Mouse (Mus musculus) ES-CJ7 (cell line): ENCODE results near the gene D930048N14Rik.
"Not testable (repeated sequence)": the region's sequence is repeated elsewhere in the genome, so short reads cannot be mapped to it uniquely, and the experiment has no call there.

Experiments used
- DNase-seq: peaks from one replicate; pipeline ENCODE4 v3.0.0; 2011; ENCODE audit warnings: low read depth, low spot score

Gene D930048N14Rik

DNA sequence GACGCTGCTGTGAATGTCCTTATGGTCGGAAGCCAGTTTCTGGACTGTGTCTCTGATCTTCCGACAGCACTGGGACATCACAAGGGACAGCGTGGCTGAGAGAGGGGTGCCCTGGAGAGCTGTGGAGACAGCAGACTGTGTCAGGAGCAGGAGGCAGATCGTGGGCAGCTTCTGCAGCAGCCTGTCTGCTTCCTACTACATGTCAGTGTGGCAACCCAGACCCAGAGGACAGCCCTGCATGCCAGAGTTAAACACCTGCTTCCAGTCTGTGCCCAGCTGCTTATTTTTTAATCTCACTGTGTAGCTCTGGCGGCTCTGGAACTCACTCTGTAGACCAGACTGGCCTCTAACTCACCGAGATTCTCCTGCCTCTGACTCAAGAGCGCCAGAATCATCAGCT lies 22.8 kb upstream of the D930048N14Rik start:
- DNase-seq: no peak

DNA sequence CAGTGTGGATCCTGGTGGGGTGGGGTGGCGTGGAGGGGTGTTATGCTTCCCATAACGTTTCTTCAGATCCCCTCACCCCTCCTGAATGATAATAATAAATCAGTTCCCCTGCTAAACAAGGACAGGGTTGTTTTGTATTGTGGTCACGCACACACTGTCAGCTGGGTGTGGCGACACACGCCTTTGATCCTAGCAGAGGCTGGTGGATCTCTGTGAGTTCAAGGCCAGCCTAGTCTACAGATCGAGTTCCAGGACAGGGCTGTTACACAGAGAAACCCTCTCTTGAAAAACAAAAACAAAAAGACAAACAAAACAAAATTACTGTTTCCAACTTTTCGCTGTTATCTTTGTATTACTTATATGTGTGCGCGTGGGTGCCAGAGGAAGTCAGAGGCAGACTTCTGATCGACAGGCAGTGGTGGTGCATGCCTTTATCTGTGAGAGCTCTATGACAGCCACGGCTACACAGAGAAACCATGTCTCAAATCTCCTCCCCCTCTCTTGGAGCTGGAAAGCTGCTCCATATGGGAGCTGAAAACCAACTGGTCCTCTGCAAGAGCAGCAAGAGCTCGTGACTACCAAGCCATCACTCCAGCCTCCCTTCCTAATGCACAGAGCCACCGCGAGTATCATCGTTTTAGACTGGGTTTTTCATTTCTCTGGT lies 21.0 kb upstream of the D930048N14Rik start:
- no peak for DNase-seq

DNA sequence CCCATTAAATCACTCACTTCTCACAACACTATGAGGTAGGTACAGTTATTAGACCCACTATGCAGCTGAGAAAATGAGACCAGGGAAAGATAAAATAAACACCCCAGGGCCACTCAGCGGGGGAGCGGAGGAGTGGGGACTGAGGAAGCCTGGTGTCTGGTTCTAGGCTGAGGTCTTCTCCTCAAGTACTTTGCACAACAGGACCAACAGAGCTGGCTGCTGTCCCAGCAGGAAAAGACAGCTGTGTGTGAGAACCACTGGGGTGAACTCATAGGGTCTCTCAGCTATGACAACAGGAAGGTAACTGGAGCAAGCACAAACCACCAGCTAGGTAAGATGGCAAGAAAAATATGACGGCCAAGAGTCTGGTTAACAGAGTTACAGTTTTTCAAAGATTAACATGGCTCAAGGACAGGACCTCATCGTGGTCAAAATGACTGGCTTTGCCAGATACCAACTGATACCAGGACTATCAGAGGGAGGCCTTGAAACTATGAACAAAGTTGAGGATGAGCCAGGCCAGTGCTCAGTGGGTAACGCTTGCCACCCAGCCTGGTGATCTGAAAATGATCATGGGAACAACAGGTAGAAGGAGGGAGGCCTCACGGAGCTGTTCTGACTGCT lies 18.5 kb upstream of the D930048N14Rik start:
- no peak for DNase-seq

DNA sequence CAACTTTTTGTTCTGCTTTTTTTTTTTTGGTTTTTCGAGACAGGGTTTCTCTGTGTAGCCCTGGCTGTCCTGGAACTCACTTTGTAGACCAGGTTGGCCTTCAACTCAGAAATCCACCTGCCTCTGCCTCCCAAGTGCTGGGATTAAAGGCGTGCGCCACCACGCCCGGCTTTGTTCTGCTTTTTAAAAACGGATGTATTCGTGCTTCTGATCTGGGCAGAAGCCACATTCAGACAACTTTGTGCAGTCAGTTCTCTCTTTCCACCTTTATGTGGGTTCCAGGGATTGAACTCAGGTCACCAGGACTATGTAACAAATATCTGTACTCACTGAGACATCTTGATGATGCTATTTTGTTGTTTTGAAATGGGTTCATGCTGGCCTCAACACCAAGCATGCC lies 17.6 kb upstream of the D930048N14Rik start:
- DNase-seq: not testable (repeated sequence)

DNA sequence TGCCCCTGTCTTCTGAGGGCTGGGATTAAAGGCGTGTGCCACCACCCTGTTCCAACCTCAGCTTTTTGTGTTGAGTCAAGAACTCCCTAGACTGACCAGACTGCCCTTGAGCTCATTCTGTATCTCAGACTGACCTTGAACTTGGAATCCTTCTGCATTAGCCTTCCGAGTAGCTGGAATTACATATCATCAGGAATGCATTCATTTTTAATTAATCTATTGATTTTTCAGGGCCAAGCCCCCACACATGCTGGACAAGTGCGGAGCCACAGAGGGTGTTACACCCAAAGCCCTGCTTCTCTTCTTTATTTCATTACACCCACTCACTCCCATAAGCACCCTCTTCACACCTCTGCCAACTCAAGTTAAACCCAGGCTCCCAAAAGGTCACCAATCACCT lies 17.0 kb upstream of the D930048N14Rik start:
- peak; percentile 86 for DNase-seq

DNA sequence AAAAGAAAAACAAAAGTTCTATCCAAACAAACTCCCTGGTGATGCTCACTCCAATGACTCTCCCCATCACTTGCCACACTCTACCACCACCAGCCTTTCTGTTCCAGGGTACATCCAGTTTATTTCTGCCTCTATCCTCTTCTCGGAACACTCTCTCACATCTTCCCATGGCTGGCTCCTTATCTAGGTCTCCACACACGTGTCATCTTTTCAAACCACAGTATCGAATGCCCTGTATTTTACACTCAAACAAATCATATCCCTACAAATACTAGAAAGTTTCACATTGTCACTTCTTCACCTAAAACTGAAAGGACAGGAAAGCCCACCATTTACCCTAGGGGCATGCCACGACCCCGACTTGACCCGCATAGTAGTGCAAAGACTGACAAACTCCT lies 15.6 kb upstream of the D930048N14Rik start:
- no peak for DNase-seq

DNA sequence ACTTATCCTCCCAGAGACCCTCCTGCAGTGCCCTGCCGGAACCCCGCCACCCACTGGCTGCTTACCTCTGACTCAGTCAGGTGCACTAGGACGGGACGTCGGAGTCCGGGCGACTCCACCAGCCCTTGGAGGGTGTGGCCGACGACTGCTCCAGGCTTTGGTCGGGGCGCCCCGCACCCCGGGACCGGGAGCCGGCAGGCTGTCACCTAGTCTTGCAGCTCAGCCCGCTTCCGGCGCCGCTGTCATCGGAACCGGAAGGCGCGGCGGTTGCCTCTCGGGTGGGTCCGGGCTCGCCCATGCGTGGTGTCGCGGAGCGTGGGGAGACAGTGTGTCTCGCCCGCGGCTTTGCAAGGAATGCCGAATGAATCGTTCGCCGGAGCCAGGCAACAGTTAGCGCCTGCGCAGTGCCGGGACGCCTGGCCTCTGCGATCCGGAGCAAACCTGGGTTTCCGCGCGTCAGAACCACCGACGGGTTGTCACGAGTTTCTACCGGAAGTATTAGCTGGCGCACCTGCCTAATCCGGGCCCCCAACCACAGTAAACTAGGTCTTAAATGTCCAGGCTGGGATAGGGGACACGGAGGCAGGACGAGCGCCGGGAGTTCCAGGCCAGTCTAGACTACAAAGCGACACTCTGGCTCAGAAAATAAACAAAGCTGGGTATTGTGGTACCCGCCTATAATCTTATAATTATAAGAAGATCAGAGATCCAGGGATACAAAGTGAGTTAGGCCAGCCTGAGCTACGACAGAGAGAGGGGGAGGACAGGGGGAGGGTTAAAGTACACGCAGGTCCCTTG lies 15.0 kb upstream of the D930048N14Rik start, which contains the start of gene Rmnd5b:
TSS of gene Rmnd5b (minus strand) at position 372 of the 798 bp plus-strand sequence.
- peak; percentile 93 for DNase-seq

DNA sequence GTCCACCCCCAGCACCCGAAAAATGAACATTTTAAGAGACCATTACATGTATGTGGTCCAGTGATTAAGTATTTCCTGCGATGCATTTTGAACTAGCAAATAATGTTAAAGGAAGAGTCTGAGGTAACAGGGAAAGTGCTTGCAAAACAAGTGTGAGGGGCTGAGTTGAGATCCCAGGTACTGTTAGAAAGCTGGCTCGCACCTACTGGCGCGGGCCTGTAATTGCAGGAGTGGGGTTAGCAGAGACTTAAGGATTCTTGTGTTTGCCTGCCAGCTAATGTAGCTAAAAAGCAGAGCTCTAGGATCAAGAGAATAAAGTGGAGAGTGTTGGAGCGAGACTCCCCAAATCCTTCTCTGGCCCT lies 14.4 kb upstream of the D930048N14Rik start:
- peak; percentile 90 for DNase-seq

DNA sequence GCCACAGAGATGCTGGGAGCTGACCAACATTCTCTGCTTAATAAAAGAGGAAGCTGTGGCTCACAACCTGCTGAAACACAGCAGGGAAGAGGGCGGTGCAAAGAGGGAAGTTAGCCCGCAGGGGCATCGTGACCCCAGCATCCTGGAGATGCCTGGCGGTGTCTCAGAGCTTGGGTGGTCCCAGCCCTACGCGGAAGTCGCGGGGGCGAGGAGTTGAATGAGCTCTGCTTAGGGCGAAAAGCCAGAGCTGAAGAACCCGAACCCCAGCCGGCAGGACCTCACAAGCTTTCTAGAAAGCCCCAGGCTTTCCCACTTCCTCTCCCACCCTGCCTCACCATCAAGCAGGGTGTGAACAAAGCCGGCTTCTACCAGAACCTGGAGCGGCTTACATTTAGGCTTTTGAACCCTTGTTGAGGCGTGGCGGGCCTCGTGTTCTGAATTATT lies 12.8 kb upstream of the D930048N14Rik start:
- DNase-seq: peak; percentile 97

DNA sequence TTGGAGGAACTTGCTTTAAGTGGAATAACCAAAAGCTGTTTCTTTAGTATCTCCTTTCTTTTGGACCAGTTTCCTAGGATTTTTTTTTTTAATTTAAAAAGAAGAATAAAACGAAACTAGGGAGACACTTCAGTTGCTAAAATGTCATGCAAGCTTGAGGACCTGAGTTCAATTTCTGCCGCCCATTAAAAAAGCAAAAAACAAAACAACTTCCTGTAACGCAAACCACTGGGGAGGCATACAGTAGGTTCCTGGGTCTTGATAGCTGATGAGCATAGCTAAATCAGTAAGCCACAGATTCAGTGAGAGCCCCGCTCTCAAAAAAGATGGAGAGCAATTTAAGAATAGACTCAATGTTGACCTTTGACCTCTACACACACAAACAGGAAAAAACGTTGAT lies 12.3 kb upstream of the D930048N14Rik start:
- no peak for DNase-seq

DNA sequence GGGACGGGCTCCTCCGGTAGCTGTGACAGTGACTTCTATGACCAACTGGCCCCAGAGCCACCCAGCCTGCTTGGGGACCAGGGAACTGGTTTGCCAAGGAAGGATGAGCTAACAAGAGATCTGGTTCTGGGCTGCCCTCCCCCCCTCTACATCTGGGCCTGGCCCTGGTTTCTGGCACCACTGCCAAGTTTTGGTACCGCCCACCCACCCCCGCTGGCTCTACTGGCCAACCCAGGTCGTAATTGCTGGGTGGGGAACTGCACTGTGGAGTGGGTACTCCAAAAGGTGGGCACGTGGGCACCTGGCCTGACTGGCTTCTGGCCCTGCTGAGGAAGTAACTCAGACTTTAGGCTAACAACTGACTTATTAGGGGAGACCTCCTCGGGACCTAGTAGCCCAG lies 10.0 kb upstream of the D930048N14Rik start:
- DNase-seq: no peak

DNA sequence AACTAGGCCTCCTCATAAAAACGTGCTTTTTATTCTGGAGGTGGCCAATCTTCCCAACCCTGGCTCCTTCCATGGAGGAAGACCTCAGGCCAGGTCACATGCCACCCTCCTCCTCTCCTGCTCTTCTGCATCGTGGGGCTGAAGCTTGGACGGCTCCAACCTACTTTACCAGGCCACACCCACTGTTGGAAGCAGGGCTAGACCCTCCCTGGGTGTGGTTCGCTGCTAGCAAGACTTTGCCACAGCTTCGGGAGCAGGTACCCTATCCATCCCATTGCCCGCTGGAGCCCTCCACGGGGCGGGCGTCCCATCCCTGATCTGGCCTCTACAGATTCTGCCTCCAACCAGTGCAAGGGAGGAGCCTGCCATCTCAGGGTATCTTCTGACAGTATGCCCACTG lies 7.6 kb upstream of the D930048N14Rik start:
- peak; percentile 69 for DNase-seq

DNA sequence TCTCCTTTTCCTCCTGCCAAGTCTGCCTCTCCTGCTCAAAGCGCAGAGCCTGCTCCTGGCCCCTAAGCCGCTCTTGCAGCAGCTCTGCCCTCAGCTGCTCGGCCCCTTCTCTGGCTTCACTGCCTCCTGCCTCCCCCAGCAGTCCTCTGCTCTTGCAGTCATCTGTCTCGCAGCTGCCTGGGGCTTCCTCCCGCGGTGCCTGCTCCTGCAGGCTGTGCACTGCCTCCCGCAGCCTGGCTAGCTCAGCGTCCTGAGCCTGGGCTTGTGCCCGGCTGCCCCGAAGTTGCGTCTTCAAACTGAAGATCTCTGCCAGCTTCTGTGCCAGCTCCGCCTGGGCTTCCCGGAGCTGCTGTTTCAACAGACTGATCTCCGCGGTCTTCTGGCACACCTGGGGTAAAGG lies 7.0 kb upstream of the D930048N14Rik start:
- DNase-seq: no peak

DNA sequence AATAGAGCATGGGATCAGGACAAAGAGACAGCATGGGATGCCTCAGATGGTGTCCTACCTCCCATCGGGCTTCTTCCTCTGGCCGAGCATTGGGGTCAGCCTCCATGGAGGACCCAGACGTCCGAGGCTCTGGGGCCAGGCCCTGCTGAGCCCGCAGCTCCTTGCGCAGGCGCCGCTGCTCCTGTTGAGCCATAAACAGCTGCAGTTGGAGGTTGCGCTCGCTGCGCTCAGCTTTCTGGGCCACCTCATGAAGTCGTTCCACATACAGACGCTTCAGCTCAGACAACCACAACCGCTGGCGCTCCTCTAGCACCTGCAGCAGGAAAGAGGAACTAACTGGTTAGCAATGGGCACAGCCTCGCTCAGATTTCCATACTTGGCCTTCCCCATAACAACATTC lies 6.5 kb upstream of the D930048N14Rik start:
- no peak for DNase-seq

DNA sequence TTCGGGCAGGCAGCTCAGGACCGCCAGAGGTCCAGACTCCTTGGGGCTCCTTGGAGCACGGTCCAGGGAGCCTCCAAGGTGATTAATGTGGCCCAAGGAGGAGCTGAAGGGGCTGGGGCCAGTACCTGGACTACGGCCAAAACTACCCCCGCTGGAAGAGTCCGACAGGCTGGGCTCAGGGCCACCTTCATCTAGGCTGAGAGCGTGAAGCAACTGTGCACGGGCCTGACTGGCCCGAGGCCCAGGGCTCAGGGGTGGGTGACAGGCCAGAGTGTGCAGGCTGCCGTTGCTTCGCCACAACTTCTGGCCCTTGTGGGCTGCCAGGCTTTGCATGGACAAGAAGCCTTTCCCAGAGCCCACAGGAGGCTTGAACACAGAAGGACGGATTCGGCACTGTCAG lies 5.5 kb upstream of the D930048N14Rik start:
- DNase-seq: no peak

DNA sequence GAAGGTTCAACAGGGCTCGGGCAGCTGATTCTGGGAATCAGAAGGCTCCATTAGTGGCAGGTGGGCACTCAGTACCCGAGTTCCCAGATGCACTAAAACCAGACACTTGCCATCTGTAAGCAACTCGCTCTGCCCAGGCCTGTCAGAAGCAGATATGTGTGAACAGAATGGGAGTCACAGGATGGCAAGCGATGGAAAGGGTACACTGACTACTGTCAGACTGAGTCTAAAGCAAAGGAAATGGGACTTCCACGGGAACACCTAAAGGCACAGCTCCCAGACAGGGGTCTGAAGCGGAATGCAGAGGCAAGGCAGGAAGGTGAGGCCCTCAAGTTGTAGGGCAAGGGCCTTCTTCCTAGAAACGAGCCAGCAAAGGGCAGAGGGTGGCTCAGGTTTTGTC lies 4.5 kb upstream of the D930048N14Rik start:
- DNase-seq: no peak

DNA sequence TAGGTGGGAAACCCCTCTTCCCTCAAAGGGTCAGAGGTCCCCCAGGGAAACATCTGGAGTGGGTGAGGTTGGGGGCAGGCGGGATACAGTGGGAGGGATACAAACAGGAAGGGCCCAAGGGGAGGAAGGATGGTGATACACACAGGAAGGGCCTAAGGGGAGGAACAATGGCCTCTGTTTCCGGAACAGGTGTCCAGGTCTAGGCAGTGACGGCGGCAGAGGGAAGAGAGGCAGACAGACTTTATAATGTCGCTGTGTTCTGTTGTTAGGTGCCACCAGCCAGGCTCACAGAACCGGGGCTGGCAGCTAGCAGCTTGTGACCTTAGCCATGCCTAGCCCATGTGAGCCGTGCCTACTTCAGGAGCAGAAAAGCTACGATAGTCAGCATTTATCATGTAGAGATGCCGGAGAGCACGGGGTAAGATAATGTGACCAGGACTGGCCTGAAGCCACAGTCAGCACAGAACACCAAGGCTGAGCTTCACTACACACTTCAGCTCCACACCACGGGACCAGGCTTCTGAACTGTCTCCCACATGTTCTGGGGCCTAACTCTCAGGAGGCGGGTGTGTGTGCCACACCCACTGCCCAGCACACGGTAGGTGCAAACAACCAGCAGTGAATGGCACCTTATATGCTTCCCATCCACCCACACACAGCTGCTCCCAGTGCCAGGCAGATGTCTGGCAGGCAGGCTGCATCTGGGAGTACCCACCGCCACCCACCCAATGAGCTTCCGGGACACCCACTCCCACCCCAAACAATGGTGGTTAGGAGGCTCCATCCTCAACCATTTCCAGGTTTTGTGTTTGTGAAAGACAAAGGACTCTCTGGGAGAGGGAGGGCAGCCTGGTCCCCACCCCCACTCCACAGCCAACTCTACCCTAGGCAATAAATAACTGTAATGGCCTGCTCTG lies 3.7 kb upstream of the D930048N14Rik start:
- peak; percentile 76 for DNase-seq

DNA sequence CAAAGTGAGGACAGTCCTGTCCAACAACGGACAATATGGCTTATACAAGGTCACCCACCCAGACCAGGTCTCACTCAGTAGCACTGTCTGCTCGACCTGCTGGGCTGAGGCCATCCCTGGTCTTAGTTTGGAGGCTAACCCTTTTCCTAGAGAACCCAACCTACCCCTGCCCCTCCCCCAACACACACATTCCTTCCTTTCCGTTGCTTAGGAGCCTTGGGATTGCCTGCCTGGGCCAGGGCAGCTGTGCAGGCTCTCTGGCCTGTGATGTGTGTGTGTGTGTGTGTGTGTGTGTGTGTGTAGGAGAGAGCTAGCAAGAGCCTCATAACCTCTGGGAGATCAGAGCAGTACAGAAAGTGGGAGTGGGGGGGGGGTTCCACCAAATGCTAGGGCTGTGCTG lies 2.2 kb upstream of the D930048N14Rik start:
- peak; percentile 84 for DNase-seq

DNA sequence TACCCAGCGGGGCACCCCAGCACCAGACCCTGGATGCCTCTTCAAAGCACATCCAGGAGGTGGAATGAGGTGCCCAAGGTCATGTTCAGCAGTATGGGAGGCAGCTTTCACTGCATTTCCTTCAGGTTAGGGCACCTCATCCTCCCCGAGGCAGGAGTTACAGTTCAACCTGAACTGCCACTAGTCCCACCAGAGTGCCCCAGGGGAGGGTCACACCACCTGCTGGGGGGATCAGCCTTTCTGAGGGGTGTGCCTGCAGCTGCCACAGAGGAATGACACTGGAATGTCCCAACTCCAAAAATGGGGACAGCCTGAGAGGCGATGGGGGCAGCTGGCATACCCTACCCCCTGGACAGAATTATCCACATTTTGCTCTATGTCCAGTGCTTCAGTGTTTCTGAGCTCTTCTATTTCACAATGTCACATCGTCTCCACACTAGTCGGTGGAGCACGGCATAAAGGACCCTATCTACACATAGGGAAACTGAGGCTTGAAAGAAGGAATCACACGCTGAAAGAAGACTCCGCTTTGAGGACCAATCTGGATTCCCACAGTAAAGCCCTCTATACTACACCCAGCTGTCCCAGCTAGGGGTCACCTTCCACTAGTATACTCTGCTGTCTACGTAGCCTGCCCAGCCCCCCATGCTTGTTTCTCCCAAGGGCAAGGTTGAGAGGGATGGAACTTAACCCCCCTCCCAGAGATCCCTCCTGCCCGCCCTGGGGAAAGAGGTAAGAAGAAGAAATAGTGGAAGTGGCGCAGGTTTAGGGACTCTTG lies 1.5 kb upstream of the D930048N14Rik start:
- DNase-seq: peak; percentile 70

DNA sequence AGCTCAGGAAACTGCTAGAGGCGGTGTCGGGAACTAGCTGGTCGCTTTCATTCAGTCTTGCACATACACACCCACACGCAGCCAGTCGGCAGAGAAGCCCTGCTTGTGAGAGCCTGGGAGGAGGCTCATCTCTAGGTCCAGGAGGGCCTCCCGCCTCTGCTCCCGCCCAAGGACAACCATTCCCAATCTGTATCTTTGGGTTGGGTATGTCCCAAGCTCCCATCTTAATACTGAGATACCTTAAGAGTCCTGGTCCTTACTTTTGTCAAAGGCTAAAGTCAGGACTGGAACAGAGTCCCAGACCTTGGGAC lies 910 bp upstream of the D930048N14Rik start:
- DNase-seq: peak; percentile 71

DNA sequence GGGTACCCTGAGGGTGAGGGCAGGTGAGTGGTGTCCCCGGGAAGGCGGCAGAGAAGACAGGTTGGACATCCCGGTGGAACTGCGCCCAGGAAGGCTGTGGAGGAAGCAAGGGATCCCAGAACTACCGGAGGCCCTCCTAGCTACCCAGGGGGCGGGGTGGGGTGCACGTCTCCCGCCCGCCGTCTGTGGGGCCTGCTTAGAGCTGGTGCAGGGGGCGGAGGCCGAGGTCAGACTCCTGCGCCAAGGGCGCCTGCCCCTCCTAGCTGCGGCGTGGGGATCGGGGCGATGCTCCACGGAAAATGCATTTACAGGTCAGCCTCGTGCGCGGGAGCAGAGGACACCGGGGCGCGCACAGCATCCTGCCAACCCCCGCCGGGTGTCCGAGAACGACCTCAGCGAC lies 493 bp upstream of the D930048N14Rik start:
- DNase-seq: peak; percentile 40
